8 mouse cellular contexts compared by ENCODE assay signal in the genomic region with DNA sequence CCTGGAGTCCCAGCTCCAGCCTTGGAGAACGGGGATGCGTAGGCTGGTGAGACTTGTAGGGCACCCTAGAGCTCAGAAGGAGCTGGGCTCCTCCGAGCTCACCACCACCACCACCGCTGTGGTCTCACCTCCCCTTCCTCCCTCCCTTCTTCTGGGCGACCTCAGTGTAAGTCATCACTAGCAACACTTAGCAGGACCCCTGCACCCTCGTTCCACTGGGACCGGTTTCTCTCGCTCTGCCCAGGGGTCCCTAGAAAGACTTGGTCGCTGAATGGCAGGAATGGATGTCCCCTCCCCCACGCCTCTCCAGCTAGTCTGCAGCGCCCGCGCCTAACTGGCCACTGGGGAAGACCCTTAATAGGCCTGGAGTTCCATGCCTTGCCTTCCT. TPM values are rescaled to one million over a fixed set of nuclear protein-coding genes. Genes with fewer than 3 reads are reported as not detected.
A peak's percentile ranks its signal among the peaks of the same experiment; 100 is the strongest.
DNase-seq lines count a peak whose midpoint lies in the region; ATAC-seq and TF ChIP-seq lines count a peak whose summit lies in the region.

No protein-coding gene starts in this region.

- H3K9me3 ChIP-seq in kidney, postnatal 0 days (replicated peaks; ENCODE audit: low read length) = no peaks in the 10 kb centered on the region
- H3K9me3 ChIP-seq in hindbrain, embryonic 16.5 days (ENCODE audit: control insufficient read depth, low read length) = no peaks in the 10 kb centered on the region
- no peaks in the 10 kb centered on the region for H3K9me3 ChIP-seq in neural tube, embryonic 14.5 days (ENCODE audit: control insufficient read depth, low read length)

- H3K27ac ChIP-seq in kidney, postnatal 0 days = no peak overlapping the region
- peak overlapping the region; percentile 49; the same call in 1 of the 2 replicates for H3K27ac ChIP-seq in cortical plate, adult 2 months (ENCODE audit: insufficient read depth, low read length)
- peak overlapping the region; percentile 95 for H3K27ac ChIP-seq in hindbrain, embryonic 16.5 days (ENCODE audit: low read depth, low read length)
- peak overlapping the region; percentile 99 for H3K27ac ChIP-seq in neural tube, embryonic 14.5 days (ENCODE audit: low read depth, low read length)

- H3K4me3 ChIP-seq in kidney, postnatal 0 days (replicated peaks; ENCODE audit: low read depth, low read length) = peak overlapping the region; percentile 32; the same call in 1 of the 2 replicates
- H3K4me3 ChIP-seq in cortical plate, adult 2 months (ENCODE audit: insufficient read depth, low read length) = peak overlapping the region; percentile 72
- peak overlapping the region; percentile 77 for H3K4me3 ChIP-seq in hindbrain, embryonic 16.5 days (ENCODE audit: low read length)
- H3K4me3 ChIP-seq in neural tube, embryonic 14.5 days (ENCODE audit: low read depth, low read length) = peak overlapping the region; percentile 94

- 3% methylated on average over 10 of the region's 13 CpGs for WGBS in kidney, postnatal 0 days
- WGBS in hindbrain, embryonic 16.5 days = 2% methylated on average over 13 of the region's 13 CpGs
- WGBS in neural tube, embryonic 14.5 days = 1% methylated on average over 13 of the region's 13 CpGs

- no peaks in the 10 kb centered on the region for H3K36me3 ChIP-seq in kidney, postnatal 0 days (ENCODE audit: insufficient read depth, low read length)
- no peaks in the 10 kb centered on the region for H3K36me3 ChIP-seq in hindbrain, embryonic 16.5 days (ENCODE audit: control insufficient read depth, insufficient read depth, low read length)
- no peaks in the 10 kb centered on the region for H3K36me3 ChIP-seq in neural tube, embryonic 14.5 days (ENCODE audit: control insufficient read depth, insufficient read depth, low read length)

- H3K27me3 ChIP-seq in kidney, postnatal 0 days (ENCODE audit: insufficient read depth, low read length) = peaks cover 55% of the 10 kb centered on the region
- no peaks in the 10 kb centered on the region for H3K27me3 ChIP-seq in hindbrain, embryonic 16.5 days (replicated peaks; ENCODE audit: control insufficient read depth, insufficient read depth, low read length)
- no peaks in the 10 kb centered on the region for H3K27me3 ChIP-seq in neural tube, embryonic 14.5 days (ENCODE audit: control insufficient read depth, insufficient read depth, low read length)

- no peak for TF ChIP-seq POLR2A in cortical plate, adult 2 months (IDR thresholded peaks at IDR 0.05; ENCODE audit: extremely low read depth, insufficient read depth, low read length)

- no peak for ATAC-seq in kidney, postnatal 0 days (replicated peaks; ENCODE audit: low FRiP score, low read depth)
- ATAC-seq in hindbrain, embryonic 16.5 days = peak; percentile 38
- peak; percentile 48 for ATAC-seq in neural tube, embryonic 14.5 days (ENCODE audit: low read depth)

- no peak overlapping the region for H3K9ac ChIP-seq in kidney, postnatal 0 days (ENCODE audit: low read depth, low read length)
- peak overlapping the region; percentile 92 for H3K9ac ChIP-seq in hindbrain, embryonic 16.5 days (ENCODE audit: low read depth, low read length)
- peak overlapping the region; percentile 99 for H3K9ac ChIP-seq in neural tube, embryonic 14.5 days (replicated peaks; ENCODE audit: low read depth, low read length)

- H3K4me1 ChIP-seq in kidney, postnatal 0 days (replicated peaks; ENCODE audit: insufficient read depth, low read length) = peaks cover 4% of the 10 kb centered on the region; the same call in 1 of the 2 replicates
- H3K4me1 ChIP-seq in cortical plate, adult 2 months (ENCODE audit: control insufficient read depth, insufficient read depth, low read length) = peaks cover 7% of the 10 kb centered on the region; the same call in 1 of the 2 replicates
- H3K4me1 ChIP-seq in hindbrain, embryonic 16.5 days (ENCODE audit: control insufficient read depth, insufficient read depth, low read depth, low read length) = peaks cover 39% of the 10 kb centered on the region
- H3K4me1 ChIP-seq in neural tube, embryonic 14.5 days (ENCODE audit: control insufficient read depth, insufficient read depth, low read length) = peaks cover 42% of the 10 kb centered on the region

- no peak for TF ChIP-seq CTCF in kidney, postnatal 0 days (IDR thresholded peaks at IDR 0.05; ENCODE audit: low read depth)
- no peak for TF ChIP-seq CTCF in cortical plate, adult 2 months (IDR thresholded peaks at IDR 0.05; ENCODE audit: extremely low read depth, insufficient read depth, low read length)

- H3K4me2 ChIP-seq in kidney, postnatal 0 days (ENCODE audit: low read length) = peak overlapping the region; percentile 55
- H3K4me2 ChIP-seq in hindbrain, embryonic 16.5 days (ENCODE audit: low read length) = peak overlapping the region; percentile 82
- peak overlapping the region; percentile 86 for H3K4me2 ChIP-seq in neural tube, embryonic 14.5 days (ENCODE audit: low read depth, low read length)

- no peak for DNase-seq in kidney, postnatal 0 days (ENCODE audit: low spot score)
- DNase-seq in kidney, adult 8-10 months = no peak
- DNase-seq in adrenal gland, postnatal 25 days = no peak
- DNase-seq in adrenal gland, adult 18-20 months (ENCODE audit: low spot score in 2 of 2) = no peak
- DNase-seq in kidney, postnatal 10 days = no peak

RNA-seq across cellular contexts. Expression of gene Rbfox3, which starts 1.6 kb away (rescaled TPM):
- 0.42 and 0.82 TPM in 2 replicates for polyA plus RNA-seq in kidney, postnatal 0 days (2015; fragmentation: Nextera tagmentation; extraction: Ambion mirVana)
- polyA plus RNA-seq in cortical plate, adult 2 months (2012; rRNA removed) = 117 TPM in 2 replicates
- polyA plus RNA-seq in hindbrain, embryonic 16.5 days (2015; fragmentation: Nextera tagmentation; extraction: Ambion mirVana) = 68.4 and 69.4 TPM in 2 replicates
- polyA plus RNA-seq in neural tube, embryonic 14.5 days (2014; fragmentation: Nextera tagmentation; extraction: Ambion mirVana) = 81.9 and 82.7 TPM in 2 replicates
- 6.2 and 7.2 TPM in 2 replicates for total RNA-seq in adrenal gland, postnatal 25 days (2021)
- 1 to 10 TPM; 3.7 to 5.0 TPM for total RNA-seq in adrenal gland, adult 18-20 months (2021)

Comparison
In these comparisons a context has a peak if more than half of its experiments do, and no peak if none do; other contexts are left out.
1. H3K4me3 ChIP-seq: peak in every context shown above with its lines; median percentile 94 in neural tube, embryonic 14.5 days; 77 in hindbrain, embryonic 16.5 days; 72 in cortical plate, adult 2 months; 32 in kidney, postnatal 0 days.
2. RNA of gene Rbfox3, which starts 1.6 kb away (polyA plus RNA-seq): 117 TPM in cortical plate, adult 2 months, 81.9 to 82.7 TPM in neural tube, embryonic 14.5 days and 68.4 to 69.4 TPM in hindbrain, embryonic 16.5 days; 0.42 to 0.82 TPM in kidney, postnatal 0 days; every median in the first group is over 10 times any median in the second.
3. Peak in every context shown above with its lines, with median percentiles within 50 percentile points of each other: H3K4me2 ChIP-seq.